Mouse (Mus musculus): Measurements from ENCODE around the gene Sugp2. TPM values are rescaled to one million over a fixed set of nuclear protein-coding genes. Genes with fewer than 3 reads are reported as not detected.

Gene Sugp2
- polyA plus RNA-seq, 1 experiment from 2014 or later, result 82.9 TPM

GRCm38 (mm10) chr8:70327512-70327911 lies 93.5 kb downstream of the Sugp2 start:
- ATAC-seq (ENCODE audit: low FRiP score), result no peak
- H3K27me3 ChIP-seq, result peaks cover 27% of the 10 kb centered on the region
- no peak overlapping the region for H3K27ac ChIP-seq
- peaks cover 62% of the 10 kb centered on the region for H3K36me3 ChIP-seq (replicated peaks)
- H3K4me1 ChIP-seq, result peaks cover 33% of the 10 kb centered on the region
- H3K9ac ChIP-seq, result no peak overlapping the region
- H3K4me2 ChIP-seq, result no peak overlapping the region
- WGBS, result 95% methylated on average over 6 of the region's 6 CpGs
- no peak overlapping the region for H3K4me3 ChIP-seq (replicated peaks)
- H3K9me3 ChIP-seq, result no peaks in the 10 kb centered on the region

DNA sequence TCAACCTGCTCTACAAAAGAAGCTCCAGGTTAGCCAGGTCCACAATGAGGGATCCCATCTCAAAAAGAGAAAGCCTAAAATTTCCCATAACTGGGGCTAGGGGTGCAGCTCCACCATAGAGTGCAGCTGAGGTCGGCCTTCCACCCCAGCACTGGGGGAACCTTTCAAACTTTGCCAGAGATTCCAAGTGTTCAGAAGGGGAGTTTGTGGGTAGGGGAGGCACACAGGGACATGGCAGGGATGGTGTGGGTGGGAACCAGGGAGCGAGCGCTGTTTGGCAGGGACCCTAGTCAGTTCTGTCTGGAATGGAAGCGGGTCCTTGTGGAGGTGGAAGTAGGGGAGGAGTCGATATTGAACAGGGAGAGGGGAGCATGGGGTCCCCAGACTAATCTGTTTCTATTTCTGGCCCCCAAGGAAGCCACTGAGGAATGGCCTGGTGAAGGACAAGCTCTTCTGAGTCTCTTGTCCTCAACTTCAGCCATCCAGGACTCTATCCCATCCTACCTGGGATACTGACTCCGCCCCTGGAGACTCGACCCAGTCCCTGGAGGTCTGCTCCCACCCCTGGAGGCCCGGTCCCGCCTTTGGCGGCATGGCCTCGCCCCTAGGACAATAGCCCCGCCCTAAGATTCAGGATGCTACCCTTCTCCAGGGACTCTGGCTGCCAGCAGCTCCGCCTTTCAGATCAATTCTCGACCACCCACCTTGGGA lies 95.3 kb downstream of the Sugp2 start, which contains the start of gene Gdf1:
TSS of gene Gdf1 (plus strand) at position 694 of the 711 bp plus-strand sequence.
- Histone ChIP-seq H3K4me3 (replicated peaks) (peak within 1 kb of the TSS; percentile 10), H3K27ac (0 out of 2 replicates have a peak within 1 kb of the TSS, but pooled peaks have one; percentile 25), H3K36me3 (replicated peaks) (peaks cover 63% of the 10 kb centered on the region), H3K9me3 (no peaks in the 10 kb centered on the region), H3K27me3 (peaks cover 27% of the 10 kb centered on the region), H3K4me1 (peaks cover 33% of the 10 kb centered on the region), H3K9ac (peak within 1 kb of the TSS; percentile 45), H3K4me2 (peak within 1 kb of the TSS; percentile 31)
- WGBS, result 29% methylated on average over 14 of the region's 14 CpGs
- ATAC-seq (ENCODE audit: low FRiP score), result no peak

Other genes starting within 250 kb of the Sugp2 start
- 47.5 and 48.7 TPM in 2 replicates for gene Gatad2a, start 237.8 kb upstream of the Sugp2 start, polyA plus RNA-seq (2016; fragmentation: Nextera tagmentation; extraction: Ambion mirVana)
- gene Mau2, start 191.5 kb upstream of the Sugp2 start, polyA plus RNA-seq (2016; fragmentation: Nextera tagmentation; extraction: Ambion mirVana), result 67.6 and 70.1 TPM in 2 replicates
- gene Sugp1, start 191.4 kb upstream of the Sugp2 start, polyA plus RNA-seq (2016; fragmentation: Nextera tagmentation; extraction: Ambion mirVana), result 53.8 and 55.7 TPM in 2 replicates
- 1.3 TPM in 2 replicates for gene Tm6sf2, start 161.3 kb upstream of the Sugp2 start, polyA plus RNA-seq (2016; fragmentation: Nextera tagmentation; extraction: Ambion mirVana)
- 0.06 and 0.19 TPM in 2 replicates for gene Hapln4, start 150.8 kb upstream of the Sugp2 start, polyA plus RNA-seq (2016; fragmentation: Nextera tagmentation; extraction: Ambion mirVana)
- 84.2 and 104 TPM in 2 replicates for gene Ncan, start 113.4 kb upstream of the Sugp2 start, polyA plus RNA-seq (2016; fragmentation: Nextera tagmentation; extraction: Ambion mirVana)
- gene Nr2c2ap, start 102.9 kb upstream of the Sugp2 start, polyA plus RNA-seq (2016; fragmentation: Nextera tagmentation; extraction: Ambion mirVana), result 27.8 and 28.3 TPM in 2 replicates
- gene Rfxank, start 95.1 kb upstream of the Sugp2 start, polyA plus RNA-seq (2016; fragmentation: Nextera tagmentation; extraction: Ambion mirVana), result 14.3 and 16.7 TPM in 2 replicates
- gene Borcs8, start 94.7 kb upstream of the Sugp2 start, polyA plus RNA-seq (2016; fragmentation: Nextera tagmentation; extraction: Ambion mirVana), result 35.0 and 36.1 TPM in 2 replicates
- gene Mef2b, start 94.5 kb upstream of the Sugp2 start, polyA plus RNA-seq (2016; fragmentation: Nextera tagmentation; extraction: Ambion mirVana), result 1.6 and 2.5 TPM in 2 replicates
- 48.7 and 53.8 TPM in 2 replicates for gene Tmem161a, start 61.9 kb upstream of the Sugp2 start, polyA plus RNA-seq (2016; fragmentation: Nextera tagmentation; extraction: Ambion mirVana)
- gene Slc25a42, start 21.9 kb upstream of the Sugp2 start, polyA plus RNA-seq (2016; fragmentation: Nextera tagmentation; extraction: Ambion mirVana), result 3.4 and 3.6 TPM in 2 replicates
- gene Armc6, start 240 bp downstream of the Sugp2 start, polyA plus RNA-seq (2016; fragmentation: Nextera tagmentation; extraction: Ambion mirVana), result 35.8 and 38.0 TPM in 2 replicates
- 90.7 and 94.5 TPM in 2 replicates for gene Homer3, start 48.6 kb downstream of the Sugp2 start, polyA plus RNA-seq (2016; fragmentation: Nextera tagmentation; extraction: Ambion mirVana)
- gene Ddx49, start 68.3 kb downstream of the Sugp2 start, polyA plus RNA-seq (2016; fragmentation: Nextera tagmentation; extraction: Ambion mirVana), result 54.0 and 54.2 TPM in 2 replicates
- 217 and 229 TPM in 2 replicates for gene Cope, start 68.3 kb downstream of the Sugp2 start, polyA plus RNA-seq (2016; fragmentation: Nextera tagmentation; extraction: Ambion mirVana)
- 14.9 and 16.2 TPM in 2 replicates for gene Cers1, start 81.5 kb downstream of the Sugp2 start, polyA plus RNA-seq (2016; fragmentation: Nextera tagmentation; extraction: Ambion mirVana)
- 1.8 and 4.2 TPM in 2 replicates for gene Gdf1, start 95.6 kb downstream of the Sugp2 start, polyA plus RNA-seq (2016; fragmentation: Nextera tagmentation; extraction: Ambion mirVana)
- 26.9 and 29.5 TPM in 2 replicates for gene Upf1, start 119.1 kb downstream of the Sugp2 start, polyA plus RNA-seq (2016; fragmentation: Nextera tagmentation; extraction: Ambion mirVana)
- 0.08 and 0.34 TPM in 2 replicates for gene Comp, start 139.3 kb downstream of the Sugp2 start, polyA plus RNA-seq (2016; fragmentation: Nextera tagmentation; extraction: Ambion mirVana)
- gene Crtc1, start 205.4 kb downstream of the Sugp2 start, polyA plus RNA-seq (2016; fragmentation: Nextera tagmentation; extraction: Ambion mirVana), result 18.3 and 22.0 TPM in 2 replicates
- gene Klhl26, start 242.7 kb downstream of the Sugp2 start, polyA plus RNA-seq (2016; fragmentation: Nextera tagmentation; extraction: Ambion mirVana), result 18.3 and 18.6 TPM in 2 replicates